Mouse (Mus musculus): ENCODE results near the gene Hint3. TPM values are rescaled to one million over a fixed set of nuclear protein-coding genes. Genes with fewer than 3 reads are reported as not detected.

Gene Hint3
- polyA plus RNA-seq, 1 experiment from 2014 or later: 27.7 TPM

DNA sequence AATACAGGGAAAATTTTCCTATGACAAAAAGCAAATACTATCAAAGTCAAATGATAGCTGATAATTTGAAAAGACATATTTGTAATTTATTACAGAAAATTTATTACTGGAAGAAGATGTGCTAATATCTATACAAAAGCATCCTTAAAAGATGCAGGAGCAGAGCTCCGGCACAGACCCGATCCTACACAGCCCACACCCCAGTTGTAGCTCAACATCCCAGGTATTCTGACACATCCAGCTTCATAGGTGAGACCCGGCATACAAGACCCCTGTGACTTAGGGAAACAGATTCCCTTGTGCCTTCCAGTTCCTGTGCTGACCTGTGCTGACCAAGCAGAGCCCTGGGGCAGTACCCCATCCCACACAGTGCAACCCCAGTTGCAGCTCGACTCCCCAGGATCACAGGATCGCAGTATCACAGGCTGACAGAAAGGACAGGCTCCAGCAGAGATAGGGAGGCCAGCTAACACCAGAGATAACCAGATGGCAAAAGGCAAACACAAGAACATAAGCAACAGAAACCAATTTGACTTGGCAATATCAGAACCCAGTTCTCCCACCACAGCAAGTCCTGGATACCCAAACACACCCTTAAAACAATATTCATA is 51.7 kb downstream of the Hint3 start:
- 94% methylated on average over 5 of the region's 5 CpGs for WGBS
- Histone ChIP-seq H3K4me3 (replicated peaks) (no peak overlapping the region), H3K4me2 (no peak overlapping the region), H3K9me3 (replicated peaks) (no peaks in the 10 kb centered on the region), H3K9ac (no peak overlapping the region), H3K36me3 (peaks cover 22% of the 10 kb centered on the region), H3K4me1 (no peaks in the 10 kb centered on the region), H3K27me3 (no peaks in the 10 kb centered on the region), H3K27ac (no peak overlapping the region)
- no peak for ATAC-seq (replicated peaks; ENCODE audit: low FRiP score)

DNA sequence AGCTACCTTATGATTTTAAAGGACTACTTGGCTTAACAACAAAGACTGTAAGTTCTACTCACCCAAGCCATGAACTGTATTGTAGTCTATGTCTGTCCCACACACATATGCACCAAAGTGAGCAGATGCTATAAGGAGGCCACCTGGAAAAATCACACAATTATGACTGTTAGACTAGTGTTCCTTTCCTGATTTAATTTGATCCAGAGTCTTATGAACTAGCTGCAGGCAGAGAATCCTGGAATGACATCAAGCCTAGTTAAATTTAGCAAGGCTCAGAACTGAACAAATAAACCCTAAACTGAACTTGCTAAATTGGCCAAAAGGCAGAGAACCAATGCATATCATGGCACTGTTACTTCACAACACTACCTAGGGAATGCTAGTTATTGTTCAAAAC is 63.1 kb downstream of the Hint3 start:
- H3K27me3 ChIP-seq: no peaks in the 10 kb centered on the region
- H3K9ac ChIP-seq: no peak overlapping the region
- H3K4me1 ChIP-seq: no peaks in the 10 kb centered on the region
- no peak overlapping the region for H3K4me2 ChIP-seq
- no peaks in the 10 kb centered on the region for H3K9me3 ChIP-seq (replicated peaks)
- H3K27ac ChIP-seq: no peak overlapping the region
- no peak for ATAC-seq (replicated peaks; ENCODE audit: low FRiP score)
- peaks cover 59% of the 10 kb centered on the region for H3K36me3 ChIP-seq
- H3K4me3 ChIP-seq (replicated peaks): no peak overlapping the region

DNA sequence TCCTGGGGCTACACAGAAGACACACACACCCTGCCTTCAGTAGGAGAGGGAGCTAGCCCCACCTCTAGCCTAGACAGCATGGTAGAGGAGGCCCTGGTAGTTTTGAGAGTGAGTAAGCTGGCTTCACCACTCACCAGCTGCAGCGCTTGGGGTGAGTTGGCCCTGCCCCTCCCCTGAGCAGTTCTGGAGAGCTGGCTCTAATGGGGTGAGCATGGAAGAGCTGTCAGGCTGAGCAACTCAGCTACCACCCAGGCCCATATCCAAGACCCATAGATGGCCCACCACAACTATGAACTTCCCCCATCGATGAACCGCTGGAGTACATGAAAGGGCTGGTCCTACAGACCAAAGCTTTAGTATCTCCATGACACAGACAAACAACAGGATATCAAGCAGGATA is 64.8 kb downstream of the Hint3 start:
- Histone ChIP-seq H3K27me3 (no peaks in the 10 kb centered on the region), H3K4me2 (no peak overlapping the region), H3K4me3 (replicated peaks) (no peak overlapping the region), H3K4me1 (no peaks in the 10 kb centered on the region), H3K9me3 (replicated peaks) (no peaks in the 10 kb centered on the region), H3K36me3 (peaks cover 70% of the 10 kb centered on the region), H3K27ac (no peak overlapping the region), H3K9ac (no peak overlapping the region)
- WGBS: 92% methylated on average over 3 of the region's 3 CpGs
- ATAC-seq (replicated peaks; ENCODE audit: low FRiP score): no peak

Other genes starting within 250 kb of the Hint3 start
- gene Trmt11, start 28.9 kb downstream of the Hint3 start, polyA plus RNA-seq (2015; fragmentation: Nextera tagmentation; extraction: Ambion mirVana): 27.4 and 30.8 TPM in 2 replicates
- 16.3 and 16.6 TPM in 2 replicates for gene Ncoa7, start 173.7 kb upstream of the Hint3 start, polyA plus RNA-seq (2015; fragmentation: Nextera tagmentation; extraction: Ambion mirVana)
- 5.3 and 6.6 TPM in 2 replicates for gene Hey2, start 213.2 kb upstream of the Hint3 start, polyA plus RNA-seq (2015; fragmentation: Nextera tagmentation; extraction: Ambion mirVana)

Data from kidney, embryonic 15.5 days (tissue).